Mouse (Mus musculus): Measurements from ENCODE around the gene Crip3.

Gene Crip3

DNA sequence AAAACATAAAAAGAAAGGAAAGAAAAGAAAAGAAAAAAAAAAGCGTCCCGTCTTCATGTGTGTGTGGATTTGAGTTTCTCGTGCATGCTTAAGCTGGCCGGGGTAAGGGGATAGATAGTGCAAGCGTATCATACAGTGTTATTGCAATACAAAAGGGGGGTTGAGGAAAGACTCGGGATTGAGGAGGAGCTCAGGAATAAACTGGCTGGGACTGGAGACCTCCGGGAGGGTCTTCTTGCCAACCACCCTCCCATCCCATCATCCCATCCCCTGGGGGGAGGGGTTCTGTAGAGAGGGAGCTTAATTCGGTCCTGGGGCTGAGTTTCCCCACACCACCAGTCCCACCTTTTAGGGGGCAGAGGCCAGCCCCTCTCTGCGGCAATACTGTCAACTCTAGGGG lies 25.8 kb downstream of the Crip3 start:
- no peak for ATAC-seq (ENCODE audit: insufficient number of reproducible peaks, low FRiP score, low TSS enrichment)

GRCm38 (mm10) chr17:46455110-46455691 lies 26.5 kb downstream of the Crip3 start:
- no peak for ATAC-seq (ENCODE audit: insufficient number of reproducible peaks, low FRiP score, low TSS enrichment)

GRCm38 (mm10) chr17:46457791-46458190 lies 29.1 kb downstream of the Crip3 start:
- no peak for ATAC-seq (ENCODE audit: insufficient number of reproducible peaks, low FRiP score, low TSS enrichment)

DNA sequence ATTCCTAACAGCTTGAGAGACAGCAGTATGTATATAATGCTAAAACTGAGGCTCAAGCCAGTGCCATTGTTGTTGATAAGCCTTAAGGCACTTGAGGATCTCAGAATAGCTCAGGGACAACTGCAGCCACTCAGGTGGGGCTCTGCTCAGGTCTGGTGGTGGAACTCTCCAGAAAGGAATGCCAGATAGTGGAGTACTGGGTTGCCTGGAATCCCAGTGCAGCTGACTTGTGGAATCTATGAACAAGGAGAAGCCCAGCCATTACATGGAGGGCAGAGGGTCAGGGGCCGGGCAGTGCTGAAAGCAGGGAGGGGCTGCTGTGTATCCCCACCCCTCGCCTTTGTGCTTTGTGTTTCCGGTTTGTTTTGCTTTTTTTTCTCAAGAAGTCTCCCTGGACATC lies 29.7 kb downstream of the Crip3 start:
- ATAC-seq (ENCODE audit: insufficient number of reproducible peaks, low FRiP score, low TSS enrichment): no peak

DNA sequence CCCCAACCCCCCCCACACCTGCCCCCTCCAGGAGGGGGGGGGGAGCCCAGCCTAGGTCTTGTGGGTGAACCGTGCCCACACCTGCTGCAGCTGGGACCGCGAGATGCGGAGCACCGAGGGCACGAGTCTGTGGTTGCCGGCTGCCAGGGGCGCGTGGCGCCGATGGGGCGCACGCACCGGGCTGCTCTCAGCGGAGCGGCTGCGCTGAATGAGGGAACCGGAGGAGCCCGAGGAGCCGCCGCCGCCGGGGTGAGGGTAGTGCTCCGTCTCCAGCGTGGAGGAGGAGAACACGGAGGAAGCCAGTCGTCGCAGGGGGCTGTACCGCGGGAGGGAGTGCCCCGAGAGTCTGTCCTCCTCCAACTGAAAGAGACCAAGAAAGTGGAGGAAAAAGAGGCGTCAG lies 31.9 kb downstream of the Crip3 start:
- ATAC-seq (ENCODE audit: insufficient number of reproducible peaks, low FRiP score, low TSS enrichment): no peak

- ATAC-seq (ENCODE audit: insufficient number of reproducible peaks, low FRiP score, low TSS enrichment): no peak
Measured at GRCm38 (mm10) chr17:46461347-46461746, 32.6 kb downstream of the Crip3 start.

GRCm38 (mm10) chr17:46462226-46462625 lies 33.5 kb downstream of the Crip3 start:
- ATAC-seq (ENCODE audit: insufficient number of reproducible peaks, low FRiP score, low TSS enrichment): no peak

- 0 out of 2 replicates have a peak, but pooled peaks have one; percentile 42 for ATAC-seq (ENCODE audit: insufficient number of reproducible peaks, low FRiP score, low TSS enrichment)
Measured at GRCm38 (mm10) chr17:46467830-46468229, 39.1 kb downstream of the Crip3 start.

DNA sequence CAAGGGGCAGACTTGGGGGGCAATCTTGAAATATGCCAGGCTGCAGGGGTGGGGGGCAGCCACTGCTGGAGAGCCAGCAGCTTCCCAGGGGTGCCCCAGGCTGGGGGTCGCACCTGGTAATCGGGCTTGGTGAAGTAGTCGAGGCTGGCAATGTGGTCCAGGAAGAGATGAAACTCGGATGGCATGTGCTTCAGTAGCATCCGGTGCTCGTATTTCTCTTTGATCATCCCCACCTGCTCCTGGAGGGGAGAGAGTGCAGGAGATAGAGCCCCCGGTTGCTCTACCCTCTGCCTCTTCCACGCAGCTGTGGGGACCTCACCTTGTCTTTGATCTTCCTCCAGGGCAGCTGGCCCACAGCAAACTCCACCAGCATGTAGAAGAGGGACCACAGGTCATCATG lies 47.9 kb downstream of the Crip3 start:
- no peak for ATAC-seq (ENCODE audit: insufficient number of reproducible peaks, low FRiP score, low TSS enrichment)

- no peak for ATAC-seq (ENCODE audit: insufficient number of reproducible peaks, low FRiP score, low TSS enrichment)
Measured at GRCm38 (mm10) chr17:46477286-46477685, 48.6 kb downstream of the Crip3 start.

All from cerebellum, adult (tissue).